Mouse (Mus musculus) kidney, embryonic 15.5 days (tissue): Measurements from ENCODE around the gene Pagr1a. TPM values are rescaled to one million over a fixed set of nuclear protein-coding genes. Genes with fewer than 3 reads are reported as not detected.

Source experiments
- ATAC-seq: fragments of 200-750 bp; cut with Nextera tagmentation; replicated peaks from 2 replicates; pipeline ENCODE4 v1.8.0; 2017; ENCODE audit warnings: moderate TSS enrichment; ENCODE audit not compliant: low FRiP score
- H3K27ac ChIP-seq: fragments of 300-500 bp; sonication (generic); 2 replicates; pipeline ENCODE4 v1.5.1; 2015; ENCODE audit warnings: mild to moderate bottlenecking, inconsistent platforms
- H3K27me3 ChIP-seq: fragments of 300-500 bp; sonication (generic); 2 replicates; pipeline ENCODE4 v1.6.1; 2015; ENCODE audit warnings: inconsistent platforms
- H3K36me3 ChIP-seq: fragments of 300-500 bp; sonication (generic); 2 replicates; pipeline ENCODE4 v1.6.1; 2015; ENCODE audit warnings: inconsistent platforms
- H3K4me1 ChIP-seq: fragments of 300-500 bp; sonication (generic); 2 replicates; pipeline ENCODE4 v1.6.1; 2015; ENCODE audit warnings: inconsistent platforms
- H3K4me2 ChIP-seq: fragments of 300-500 bp; sonication (generic); 2 replicates; pipeline ENCODE4 v1.6.1; 2015; ENCODE audit warnings: moderate library complexity, mild to moderate bottlenecking, inconsistent platforms
- H3K4me3 ChIP-seq: fragments of 300-500 bp; sonication (generic); replicated peaks from 2 replicates; pipeline ENCODE4 v1.5.1; 2015; ENCODE audit warnings: mild to moderate bottlenecking, inconsistent platforms
- H3K9ac ChIP-seq: fragments of 300-500 bp; sonication (generic); 2 replicates; pipeline ENCODE4 v1.6.1; 2015; ENCODE audit warnings: mild to moderate bottlenecking, inconsistent platforms
- H3K9me3 ChIP-seq: fragments of 300-500 bp; sonication (generic); replicated peaks from 2 replicates; pipeline ENCODE4 v1.6.1; 2016; ENCODE audit warnings: inconsistent platforms
- WGBS: fragments of 180-500 bp; shearing (Covaris S2); methylation state at CpG from one replicate; pipeline ENCODE4 v1.1.7; 2015; ENCODE audit warnings: mixed read lengths; 5-methylcytosine and 5-hydroxymethylcytosine counted together
- polyA plus RNA-seq: library from polyadenylated mRNA; unstranded; fragments of >200 nt; fragmentation: Nextera tagmentation; extraction: Ambion mirVana; gene quantifications from 2 replicates; pipeline ENCODE4 v1.2.1, GENCODE M21; 2015

The Pagr1a gene
- polyA plus RNA-seq, 1 experiment from 2014 or later = 59.5 TPM

DNA sequence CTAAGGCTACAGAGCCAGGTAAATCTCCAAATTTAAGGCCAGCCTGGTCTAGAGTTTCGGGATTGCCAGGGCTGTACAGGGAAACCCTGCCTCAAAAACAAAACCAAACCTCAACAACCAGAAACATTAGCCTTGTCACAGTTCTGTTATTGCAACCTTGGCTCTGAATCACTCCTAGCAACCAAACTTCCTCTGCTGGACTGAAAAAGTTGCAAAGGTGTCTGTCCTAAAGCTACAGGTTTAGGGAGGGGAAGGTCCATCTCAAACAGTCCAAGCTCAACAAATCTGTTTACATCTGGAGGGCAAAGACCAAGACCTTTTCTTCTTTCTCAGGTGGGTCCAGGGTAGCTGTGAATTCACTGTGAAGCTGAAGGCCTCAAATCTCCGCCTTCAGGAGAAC lies 6.1 kb downstream of the Pagr1a start:
- Histone ChIP-seq H3K4me2 (no peak overlapping the region), H3K9ac (no peak overlapping the region), H3K36me3 (peaks cover 29% of the 10 kb centered on the region), H3K4me1 (peaks cover 51% of the 10 kb centered on the region), H3K27me3 (no peaks in the 10 kb centered on the region), H3K27ac (no peak overlapping the region), H3K9me3 (no peaks in the 10 kb centered on the region), H3K4me3 (no peak overlapping the region)
- no peak for ATAC-seq
- WGBS = 85% methylated on average over 2 of the region's 2 CpGs

DNA sequence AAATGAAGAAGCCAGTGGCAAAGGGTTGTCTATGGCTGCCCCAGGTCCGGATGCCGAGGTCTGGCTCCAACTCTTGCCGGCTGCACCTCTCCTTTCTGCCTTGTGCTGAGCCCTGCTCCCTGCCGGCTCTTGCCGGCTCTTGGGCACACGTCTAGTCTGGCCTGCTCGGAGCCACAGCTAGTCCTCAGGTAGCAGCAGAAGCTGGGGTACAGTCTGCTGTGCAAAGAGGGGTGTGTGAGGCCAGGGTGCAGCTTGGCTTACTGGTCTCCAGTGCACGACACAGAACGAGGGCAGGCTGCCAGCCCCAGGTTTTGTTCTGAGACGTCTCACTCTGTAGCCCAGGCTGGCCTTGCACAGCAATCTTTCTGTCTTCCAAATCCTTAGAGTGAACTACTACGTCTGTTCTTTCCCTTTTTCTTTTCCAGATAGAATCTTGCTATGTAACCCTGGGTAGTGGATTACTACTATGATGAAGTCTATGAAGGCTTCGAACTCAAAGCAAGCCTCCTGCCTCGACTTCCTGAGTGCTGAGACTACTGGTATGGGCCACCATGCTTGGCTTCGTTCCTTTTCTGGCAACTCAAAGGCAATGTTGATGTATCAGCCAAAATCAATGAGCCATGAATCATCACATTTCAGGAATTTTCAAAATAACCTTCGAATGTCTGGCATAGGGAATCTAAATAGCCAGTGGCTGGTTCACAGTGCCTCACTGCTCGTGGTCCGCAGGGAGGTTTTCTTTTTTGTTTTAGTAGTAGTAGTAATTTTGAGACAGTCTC lies 7.7 kb downstream of the Pagr1a start:
- H3K9me3 ChIP-seq = no peaks in the 10 kb centered on the region
- peak overlapping the region; percentile 89 for H3K27ac ChIP-seq
- ATAC-seq = no peak
- no peak overlapping the region for H3K4me3 ChIP-seq
- no peak overlapping the region for H3K4me2 ChIP-seq
- peaks cover 18% of the 10 kb centered on the region for H3K36me3 ChIP-seq
- no peaks in the 10 kb centered on the region for H3K27me3 ChIP-seq
- 76% methylated on average over 17 of the region's 17 CpGs for WGBS
- H3K9ac ChIP-seq = no peak overlapping the region
- peaks cover 36% of the 10 kb centered on the region for H3K4me1 ChIP-seq

DNA sequence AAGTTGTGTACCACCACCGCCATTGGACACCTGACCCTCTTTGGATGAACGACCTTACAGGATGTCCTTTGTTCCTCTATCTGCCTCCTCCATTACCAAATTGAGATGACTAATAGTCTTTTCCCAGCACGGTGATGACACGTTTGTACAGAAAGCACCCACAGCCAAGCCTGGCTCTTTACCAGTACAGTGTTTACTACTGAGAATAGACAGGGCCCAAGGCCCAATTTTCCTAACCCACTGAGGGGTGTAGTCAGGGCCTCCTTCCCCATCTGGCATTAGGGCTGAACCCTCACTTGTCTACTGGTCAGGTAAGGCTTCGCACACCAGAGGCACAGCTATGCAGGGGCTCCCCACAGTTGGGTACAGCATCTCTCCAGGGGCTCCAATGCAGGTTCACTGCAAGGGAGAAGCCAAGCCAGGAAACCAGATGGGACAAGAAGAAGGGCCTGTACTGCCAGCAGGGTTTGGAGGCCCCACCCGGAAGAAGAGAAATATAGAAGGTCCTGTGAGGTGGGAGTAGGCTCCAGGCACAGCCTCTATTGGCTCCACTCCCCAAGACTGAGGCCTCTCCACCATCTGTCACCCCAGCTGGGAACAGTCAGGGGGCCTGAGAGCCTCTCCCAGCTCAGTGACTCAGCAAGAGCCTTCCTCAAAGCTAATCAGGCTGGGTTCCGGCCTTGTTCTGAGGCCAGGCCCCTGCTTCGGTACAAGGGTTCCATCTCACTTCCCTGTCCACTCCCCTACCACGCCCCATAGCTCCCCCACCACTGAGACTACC lies 8.7 kb downstream of the Pagr1a start:
- Histone ChIP-seq H3K9ac (peak overlapping the region; percentile 37; the same call in 1 of the 2 replicates), H3K9me3 (no peaks in the 10 kb centered on the region), H3K27me3 (no peaks in the 10 kb centered on the region), H3K27ac (peak overlapping the region; percentile 89), H3K36me3 (peaks cover 15% of the 10 kb centered on the region), H3K4me2 (no peak overlapping the region; the same call in 1 of the 2 replicates), H3K4me1 (peaks cover 25% of the 10 kb centered on the region), H3K4me3 (no peak overlapping the region)
- 43% methylated on average over 9 of the region's 9 CpGs for WGBS
- peak; percentile 87 for ATAC-seq

DNA sequence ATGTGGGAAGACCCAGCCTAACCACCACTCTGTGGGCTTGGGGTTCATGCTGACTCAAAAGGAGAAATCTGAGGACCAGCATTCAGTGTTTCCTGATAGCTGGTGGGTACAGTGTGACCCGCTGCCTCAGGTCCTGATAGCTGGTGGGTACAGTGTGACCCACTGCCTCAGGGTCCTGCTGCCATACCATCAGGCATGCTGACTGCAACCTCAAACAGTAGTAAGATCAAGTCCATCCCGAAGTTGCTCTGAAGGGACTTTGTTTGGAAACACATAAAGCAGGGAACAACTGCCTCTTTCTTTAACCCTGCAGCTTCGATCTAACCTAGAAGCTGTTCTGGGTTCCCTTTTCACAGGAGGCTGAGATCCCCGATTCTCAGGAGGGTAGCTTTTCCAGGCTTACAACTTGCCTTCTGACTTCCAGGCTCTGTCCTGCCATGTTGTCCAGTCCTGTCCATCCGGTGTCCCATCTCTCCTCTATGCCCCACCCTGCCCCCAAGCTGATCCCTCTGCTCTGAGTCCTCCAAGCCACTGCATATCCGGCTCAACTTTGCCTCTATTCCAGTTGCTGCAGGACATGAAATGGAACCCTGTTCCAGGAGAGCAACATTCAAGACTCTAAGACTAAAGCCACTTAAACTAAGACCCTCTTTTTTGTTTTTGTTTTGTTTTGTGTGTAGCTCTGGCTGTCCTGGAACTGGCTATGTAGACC lies 9.7 kb downstream of the Pagr1a start:
- no peak overlapping the region for H3K27ac ChIP-seq
- H3K4me2 ChIP-seq = no peak overlapping the region
- peaks cover 20% of the 10 kb centered on the region for H3K4me1 ChIP-seq
- H3K27me3 ChIP-seq = no peaks in the 10 kb centered on the region
- H3K9ac ChIP-seq = no peak overlapping the region
- peaks cover 5% of the 10 kb centered on the region for H3K36me3 ChIP-seq
- H3K4me3 ChIP-seq = no peak overlapping the region
- no peaks in the 10 kb centered on the region for H3K9me3 ChIP-seq
- no peak for ATAC-seq
- WGBS = 85% methylated on average over 6 of the region's 6 CpGs

DNA sequence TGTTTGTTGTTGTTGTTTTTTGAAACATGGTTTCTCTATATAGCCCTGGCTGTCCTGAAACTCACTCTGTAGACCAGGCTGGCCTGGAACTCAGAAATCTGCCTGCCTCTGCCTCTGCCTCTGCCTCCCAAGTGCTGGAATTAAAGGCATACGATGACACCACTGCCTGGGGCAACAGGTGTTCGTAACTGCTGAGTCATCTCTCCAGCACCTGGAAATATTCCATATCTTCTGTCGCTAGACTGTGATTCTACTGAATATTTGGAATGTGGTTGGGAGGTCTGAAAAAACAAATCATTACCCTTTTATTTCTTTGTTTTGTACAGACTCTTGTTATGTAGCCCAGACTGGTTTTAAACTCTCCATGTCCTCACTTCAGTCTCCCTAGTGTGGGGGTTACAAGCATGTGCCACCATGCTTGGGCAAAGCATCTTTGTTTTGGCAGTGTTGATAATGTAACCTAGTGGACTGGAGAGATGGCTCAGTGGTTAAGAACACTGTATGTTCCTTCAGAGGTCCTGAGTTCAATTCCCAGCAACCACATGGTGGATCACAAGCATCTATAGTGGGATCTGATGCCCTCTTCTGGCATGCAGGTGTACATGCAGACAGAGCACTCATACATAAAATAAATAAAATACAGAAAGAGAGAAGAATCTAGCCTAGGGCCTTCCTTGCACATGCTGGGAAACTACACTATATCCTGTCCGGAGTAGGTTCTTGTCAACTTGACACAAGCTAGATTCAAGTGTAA lies 12.9 kb downstream of the Pagr1a start:
- Histone ChIP-seq H3K27ac (no peak overlapping the region), H3K27me3 (no peaks in the 10 kb centered on the region), H3K4me2 (no peak overlapping the region), H3K36me3 (no peaks in the 10 kb centered on the region), H3K9me3 (no peaks in the 10 kb centered on the region), H3K4me3 (no peak overlapping the region), H3K4me1 (peaks cover 12% of the 10 kb centered on the region), H3K9ac (no peak overlapping the region)
- ATAC-seq = no peak
- 87% methylated on average over 4 of the region's 4 CpGs for WGBS

DNA sequence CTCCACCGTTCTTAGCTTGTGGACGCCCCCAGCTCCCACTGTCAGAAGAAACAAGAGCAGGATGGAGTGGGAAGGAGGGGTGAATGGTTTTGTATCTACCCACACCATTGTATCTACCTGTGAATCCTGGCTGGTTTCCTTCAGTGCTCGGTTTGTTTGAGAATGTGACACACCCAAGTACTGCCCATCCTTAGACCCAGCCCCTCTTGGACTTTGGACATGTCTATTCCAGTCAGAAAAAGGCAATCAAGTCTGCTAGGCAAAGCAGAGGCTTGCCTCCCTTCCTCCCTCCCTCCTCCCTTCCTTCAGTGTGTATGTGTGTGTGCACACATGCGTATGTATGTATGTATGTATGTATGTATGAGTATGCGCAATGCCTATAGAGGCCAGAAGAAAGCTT lies 13.5 kb downstream of the Pagr1a start:
- Histone ChIP-seq H3K4me3 (no peak overlapping the region), H3K36me3 (no peaks in the 10 kb centered on the region), H3K27ac (no peak overlapping the region), H3K9me3 (no peaks in the 10 kb centered on the region), H3K27me3 (no peaks in the 10 kb centered on the region), H3K4me2 (no peak overlapping the region), H3K4me1 (peaks cover 5% of the 10 kb centered on the region), H3K9ac (no peak overlapping the region)
- WGBS = 91% methylated on average over 5 of the region's 5 CpGs
- ATAC-seq = no peak

DNA sequence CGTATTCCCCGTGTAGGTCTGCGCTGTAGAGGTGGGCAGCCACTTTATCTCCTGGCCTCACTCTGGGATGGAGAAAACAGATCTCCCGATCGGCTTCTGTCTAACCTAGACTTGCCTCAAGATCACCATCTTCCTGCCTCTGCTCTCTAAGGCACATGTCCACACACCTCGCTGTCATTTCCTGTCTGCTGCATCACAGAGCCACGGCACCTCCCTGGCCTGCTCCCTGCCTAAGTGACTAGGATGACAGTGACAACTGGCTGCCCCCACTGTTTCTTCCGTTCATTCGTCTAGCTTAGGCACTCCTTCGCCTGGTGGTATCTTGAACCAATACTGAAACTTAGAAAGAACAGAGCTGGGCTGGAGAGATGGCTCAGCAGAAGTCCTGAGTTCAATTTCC lies 17.6 kb downstream of the Pagr1a start:
- no peak for ATAC-seq
- Histone ChIP-seq H3K36me3 (peaks cover 9% of the 10 kb centered on the region; the same call in 1 of the 2 replicates), H3K4me2 (no peak overlapping the region), H3K27me3 (no peaks in the 10 kb centered on the region), H3K27ac (no peak overlapping the region), H3K4me3 (no peak overlapping the region), H3K4me1 (no peaks in the 10 kb centered on the region), H3K9me3 (0 out of 2 replicates have a peak, but pooled peaks cover 5% of the 10 kb centered on the region), H3K9ac (no peak overlapping the region)
- WGBS = 76% methylated on average over 10 of the region's 10 CpGs

DNA sequence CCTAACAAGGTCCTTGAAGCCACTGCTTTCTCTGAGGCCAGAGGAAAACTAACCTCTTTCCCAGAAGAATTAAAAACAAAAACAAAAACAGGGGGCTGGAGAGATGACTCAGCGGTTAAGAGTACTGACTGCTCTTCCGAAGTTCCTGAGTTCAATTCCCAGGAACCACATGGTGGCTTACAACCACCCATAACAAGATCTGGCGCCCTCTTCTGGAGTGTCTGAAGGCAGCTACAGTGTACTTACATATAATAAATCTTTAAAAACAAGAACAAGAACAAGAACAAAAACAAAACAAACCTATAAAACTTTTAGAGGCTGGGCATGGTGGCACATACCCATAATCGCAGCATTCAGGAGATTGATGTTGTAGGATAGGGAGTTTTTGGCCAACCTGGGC lies 20.7 kb downstream of the Pagr1a start:
- no peak overlapping the region for H3K9ac ChIP-seq
- H3K36me3 ChIP-seq = peaks cover 9% of the 10 kb centered on the region; the same call in 1 of the 2 replicates
- no peak for ATAC-seq
- H3K4me2 ChIP-seq = no peak overlapping the region
- 0 out of 2 replicates have a peak, but pooled peaks cover 5% of the 10 kb centered on the region for H3K9me3 ChIP-seq
- no peak overlapping the region for H3K27ac ChIP-seq
- H3K4me1 ChIP-seq = 0 out of 2 replicates have a peak, but pooled peaks cover 4% of the 10 kb centered on the region
- no peaks in the 10 kb centered on the region for H3K27me3 ChIP-seq
- no peak overlapping the region for H3K4me3 ChIP-seq
- WGBS = 82% methylated on average over 4 of the region's 4 CpGs

DNA sequence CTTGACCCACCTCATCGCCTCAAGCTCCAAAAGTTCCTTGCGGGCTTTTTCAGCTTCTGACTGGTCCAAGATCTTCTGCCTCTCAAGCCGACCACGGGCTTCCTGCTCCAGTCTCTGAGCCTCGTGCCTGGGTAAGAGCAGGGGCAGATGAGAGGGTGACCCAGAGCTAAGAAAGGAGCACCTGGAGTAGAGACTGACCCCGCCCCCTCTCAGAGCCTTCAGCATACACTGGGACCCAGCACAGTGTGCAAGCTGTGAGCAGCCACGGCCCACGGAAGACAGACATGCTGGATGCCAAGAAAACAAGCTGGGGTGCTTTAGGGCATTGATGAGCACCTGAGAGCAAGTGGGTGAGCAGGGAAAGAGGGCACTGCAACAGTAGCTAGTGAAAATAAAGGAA lies 28.3 kb downstream of the Pagr1a start:
- no peak overlapping the region for H3K9ac ChIP-seq
- WGBS = 74% methylated on average over 8 of the region's 8 CpGs
- H3K27me3 ChIP-seq = no peaks in the 10 kb centered on the region
- H3K9me3 ChIP-seq = no peaks in the 10 kb centered on the region
- no peak overlapping the region for H3K27ac ChIP-seq
- no peak overlapping the region for H3K4me3 ChIP-seq
- H3K4me2 ChIP-seq = no peak overlapping the region
- 0 out of 2 replicates have a peak, but pooled peaks cover 6% of the 10 kb centered on the region for H3K4me1 ChIP-seq
- ATAC-seq = no peak
- H3K36me3 ChIP-seq = no peaks in the 10 kb centered on the region

DNA sequence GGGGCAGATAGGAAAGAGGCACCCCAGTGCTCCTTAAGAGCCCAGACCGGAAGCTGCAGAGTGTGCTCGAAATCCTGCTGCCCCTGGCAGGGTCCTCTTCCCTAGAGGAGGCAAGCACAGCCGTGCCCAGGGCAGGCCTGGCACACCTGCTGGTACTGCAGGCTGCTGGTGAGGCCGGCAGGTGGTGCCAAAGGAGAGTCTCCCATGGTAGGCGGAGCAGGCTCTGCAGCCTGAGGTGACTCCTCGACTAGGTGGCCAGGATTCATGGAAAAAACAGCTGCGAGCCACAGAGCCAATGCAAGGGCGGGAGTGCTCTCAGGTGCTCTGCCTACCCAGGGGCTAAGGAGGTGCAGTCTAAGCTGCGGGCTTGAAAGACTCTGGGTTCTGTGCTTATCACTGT lies 30.8 kb downstream of the Pagr1a start:
- 39% methylated on average over 9 of the region's 9 CpGs for WGBS
- Histone ChIP-seq H3K9me3 (no peaks in the 10 kb centered on the region), H3K27me3 (no peaks in the 10 kb centered on the region), H3K4me3 (no peak overlapping the region), H3K9ac (no peak overlapping the region), H3K36me3 (peaks cover 3% of the 10 kb centered on the region), H3K27ac (no peak overlapping the region), H3K4me1 (0 out of 2 replicates have a peak, but pooled peaks cover 2% of the 10 kb centered on the region), H3K4me2 (no peak overlapping the region)
- peak; percentile 66 for ATAC-seq

DNA sequence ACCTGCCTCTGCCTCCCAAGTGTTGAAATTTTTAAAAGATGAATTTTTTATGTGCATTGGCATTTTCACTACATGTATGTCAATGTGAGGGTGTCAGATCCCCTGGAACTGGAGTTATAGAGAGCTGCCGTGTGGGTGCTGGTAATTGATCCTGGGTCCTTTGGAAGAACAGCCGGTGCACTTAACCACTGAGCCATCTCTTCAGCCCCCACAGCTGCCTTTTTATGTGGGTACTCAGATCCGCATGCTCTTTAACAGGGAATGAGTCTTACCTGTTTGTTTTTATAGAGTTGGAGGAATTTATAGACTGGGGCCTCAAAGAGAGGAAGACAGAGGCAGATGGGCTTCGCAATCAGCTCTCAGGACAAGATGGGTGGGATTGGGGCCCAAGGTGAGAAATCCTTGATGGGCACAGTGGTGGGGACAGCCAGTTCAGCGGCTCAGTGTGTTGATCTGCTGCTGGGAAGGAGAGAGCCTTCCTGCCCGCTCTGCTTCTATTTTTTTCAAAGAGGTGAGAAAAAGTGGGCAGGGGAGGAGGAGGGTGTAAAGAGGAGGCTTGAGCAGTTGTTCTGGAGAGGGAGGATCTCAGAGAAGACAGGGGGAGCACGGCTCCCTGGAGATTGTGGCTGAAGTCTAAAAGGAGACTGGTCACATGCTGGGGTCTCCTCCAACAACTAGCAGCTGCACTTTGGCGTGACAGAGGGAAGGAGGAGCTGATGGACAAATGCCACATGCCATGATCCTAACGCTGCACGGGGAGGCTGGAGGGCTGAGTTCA lies 32.3 kb downstream of the Pagr1a start:
- 0 out of 2 replicates have a peak, but pooled peaks cover 2% of the 10 kb centered on the region for H3K4me1 ChIP-seq
- no peak for ATAC-seq
- WGBS = 22% methylated on average over 10 of the region's 10 CpGs
- H3K4me2 ChIP-seq = no peak overlapping the region
- no peak overlapping the region for H3K27ac ChIP-seq
- H3K9me3 ChIP-seq = no peaks in the 10 kb centered on the region
- no peak overlapping the region for H3K4me3 ChIP-seq
- H3K9ac ChIP-seq = no peak overlapping the region
- no peaks in the 10 kb centered on the region for H3K27me3 ChIP-seq
- peaks cover 17% of the 10 kb centered on the region for H3K36me3 ChIP-seq
